Mouse (Mus musculus) heart, postnatal 0 days (tissue): ENCODE results near the gene St14.

ENCODE experiments used
- CTCF ChIP-seq: IDR thresholded peaks from 2 replicates; pipeline ENCODE4 v1.5.1; 2016; ENCODE audit warnings: antibody characterized with exemption, control low read depth, low read depth
- EP300 ChIP-seq: IDR thresholded peaks from 2 replicates; pipeline ENCODE4 v1.6.1; 2016; ENCODE audit warnings: antibody characterized with exemption, low read depth

GRCm38 (mm10) chr9:31088116-31088515, 43.5 kb downstream of the St14 start:
- TF ChIP-seq CTCF (no peak), EP300 (no peak)
